ENCODE assay signal across 29 mouse cellular contexts in genomic region chr1:64568206-64568605, GRCm38 (mm10). TPM values are rescaled to one million over a fixed set of nuclear protein-coding genes. Genes with fewer than 3 reads are reported as not detected.
A peak's percentile ranks its signal among the peaks of the same experiment; 100 is the strongest.
DNase-seq lines count a peak whose midpoint lies in the region; ATAC-seq and TF ChIP-seq lines count a peak whose summit lies in the region.
"Had no signal": no experiment of that assay in that cellular context is flagged by ENCODE, and none has a peak within 500 bp of the region (broad histone marks: within the 10 kb centered on the region; RNA-seq: fewer than 3 reads in every experiment).

No protein-coding gene starts in this region.

- no peaks in the 10 kb centered on the region for H3K79me2 ChIP-seq in MEL (ENCODE audit: control insufficient read depth, insufficient read depth, low read length, poor library complexity)

- TF ChIP-seq CTCF in MEL (IDR thresholded peaks at IDR 0.05 in 2 of 3, conservative IDR thresholded peaks at IDR 0.05 in 1 of 3; ENCODE audit: control insufficient read depth in 1 of 3, insufficient read depth in 1 of 3, low read depth in 2 of 3, low read length in 3 of 3, poor library complexity in 1 of 3, severe bottlenecking in 1 of 3) = no peak

- TF ChIP-seq POLR2A in MEL (IDR thresholded peaks at IDR 0.05; ENCODE audit: control insufficient read depth in 1 of 2, insufficient read depth in 1 of 2, low read depth in 1 of 2, low read length in 2 of 2, poor library complexity in 1 of 2) = no peak

- no peaks in the 10 kb centered on the region for H3K4me1 ChIP-seq in midbrain, embryonic 11.5 days (ENCODE audit: control insufficient read depth, insufficient read depth, low read length)
- no peaks in the 10 kb centered on the region; the same call in 1 of the 2 replicates for H3K4me1 ChIP-seq in midbrain, embryonic 16.5 days (ENCODE audit: control insufficient read depth, insufficient read depth, low read length)
- H3K4me1 ChIP-seq in MEL (ENCODE audit: control insufficient read depth in 1 of 2, insufficient read depth in 2 of 2, low read length in 2 of 2) = no peaks in the 10 kb centered on the region
- H3K4me1 ChIP-seq: embryonic facial prominence, embryonic 15.5 days; forebrain, embryonic 12.5 days; forebrain, embryonic 15.5 days; heart, embryonic 12.5 days; heart, embryonic 15.5 days had no signal

- ATAC-seq in midbrain, embryonic 11.5 days (ENCODE audit: low FRiP score) = no peak
- ATAC-seq in midbrain, embryonic 16.5 days = no peak
- ATAC-seq: forebrain, embryonic 15.5 days; hindbrain, postnatal 0 days; inflammation-experienced regulatory T-cells, adult 6 months; Patski had no signal

- H3K4me3 ChIP-seq in midbrain, embryonic 11.5 days (ENCODE audit: low read depth, low read length) = no peak overlapping the region
- H3K4me3 ChIP-seq in midbrain, embryonic 16.5 days (ENCODE audit: low read depth, low read length) = no peak overlapping the region
- no peak overlapping the region for H3K4me3 ChIP-seq in MEL (ENCODE audit: control insufficient read depth in 1 of 2, insufficient read depth in 1 of 2, low read depth in 2 of 2, low read length in 2 of 2)
- H3K4me3 ChIP-seq: embryonic facial prominence, embryonic 15.5 days; forebrain, embryonic 12.5 days; forebrain, embryonic 15.5 days; heart, embryonic 12.5 days; heart, embryonic 15.5 days had no signal

- H3K9ac ChIP-seq in midbrain, embryonic 11.5 days (ENCODE audit: low read length) = no peak overlapping the region
- no peak overlapping the region for H3K9ac ChIP-seq in midbrain, embryonic 16.5 days (ENCODE audit: low read depth, low read length)
- no peak overlapping the region for H3K9ac ChIP-seq in MEL (ENCODE audit: control insufficient read depth, low read depth, low read length, poor library complexity, severe bottlenecking)
- H3K9ac ChIP-seq: embryonic facial prominence, embryonic 15.5 days; forebrain, embryonic 12.5 days; forebrain, embryonic 15.5 days; heart, embryonic 12.5 days; heart, embryonic 15.5 days; hindbrain, embryonic 14.5 days had no signal

- no peaks in the 10 kb centered on the region for H3K27me3 ChIP-seq in midbrain, embryonic 11.5 days (ENCODE audit: control insufficient read depth, insufficient read depth, low read length)
- no peaks in the 10 kb centered on the region for H3K27me3 ChIP-seq in midbrain, embryonic 16.5 days (ENCODE audit: control insufficient read depth, insufficient read depth, low read depth, low read length)
- H3K27me3 ChIP-seq in MEL (ENCODE audit: control insufficient read depth in 1 of 2, insufficient read depth in 2 of 2, low read length in 2 of 2) = no peaks in the 10 kb centered on the region
- H3K27me3 ChIP-seq: embryonic facial prominence, embryonic 15.5 days; forebrain, embryonic 12.5 days; forebrain, embryonic 15.5 days; heart, embryonic 12.5 days; heart, embryonic 15.5 days; Patski had no signal

- H3K36me3 ChIP-seq in midbrain, embryonic 11.5 days (ENCODE audit: control insufficient read depth, insufficient read depth, low read length) = no peaks in the 10 kb centered on the region
- 0 out of 2 replicates have a peak, but pooled peaks cover 2% of the 10 kb centered on the region for H3K36me3 ChIP-seq in midbrain, embryonic 16.5 days (ENCODE audit: control insufficient read depth, insufficient read depth, low read length)
- peaks cover 0 to 13% of the 10 kb centered on the region in 2 experiments; a peak in 2 of 4 replicates for H3K36me3 ChIP-seq in MEL (ENCODE audit: control insufficient read depth in 1 of 2, insufficient read depth in 2 of 2, low read length in 2 of 2)

- no peak overlapping the region for H3K4me2 ChIP-seq in midbrain, embryonic 11.5 days
- H3K4me2 ChIP-seq in midbrain, embryonic 16.5 days (ENCODE audit: low read length) = no peak overlapping the region
- H3K4me2 ChIP-seq: embryonic facial prominence, embryonic 15.5 days; forebrain, embryonic 12.5 days; forebrain, embryonic 15.5 days; heart, embryonic 12.5 days; heart, embryonic 15.5 days; hindbrain, embryonic 14.5 days had no signal

- H3K27ac ChIP-seq in midbrain, embryonic 11.5 days (ENCODE audit: low read depth, low read length) = no peak overlapping the region
- no peak overlapping the region for H3K27ac ChIP-seq in midbrain, embryonic 16.5 days (ENCODE audit: low read length)
- no peak overlapping the region for H3K27ac ChIP-seq in MEL (ENCODE audit: control insufficient read depth, low read depth, low read length)
- H3K27ac ChIP-seq: embryonic facial prominence, embryonic 15.5 days; forebrain, embryonic 12.5 days; forebrain, embryonic 15.5 days; heart, embryonic 15.5 days; hindbrain, embryonic 14.5 days; hindbrain, postnatal 0 days had no signal

- TF ChIP-seq EP300 in MEL (IDR thresholded peaks at IDR 0.05; ENCODE audit: low read depth in 1 of 2, low read length in 2 of 2) = no peak

- H3K9me3 ChIP-seq in midbrain, embryonic 11.5 days (ENCODE audit: control insufficient read depth, low read length) = no peaks in the 10 kb centered on the region
- H3K9me3 ChIP-seq in midbrain, embryonic 16.5 days (replicated peaks; ENCODE audit: control insufficient read depth, low read length, poor library complexity, severe bottlenecking) = no peaks in the 10 kb centered on the region
- no peaks in the 10 kb centered on the region for H3K9me3 ChIP-seq in MEL (replicated peaks; ENCODE audit: insufficient read depth, low read length)
- H3K9me3 ChIP-seq: embryonic facial prominence, embryonic 15.5 days; forebrain, embryonic 12.5 days; forebrain, embryonic 15.5 days; heart, embryonic 12.5 days; heart, embryonic 15.5 days had no signal

- TF ChIP-seq RAD21 in MEL (IDR thresholded peaks at IDR 0.05; ENCODE audit: low read depth, low read length) = no peak

- DNase-seq in midbrain, embryonic 11.5 days (ENCODE audit: low spot score, missing footprints) = peak; percentile 69
- DNase-seq in 416B (ENCODE audit: low read depth) (peak; percentile 17), MEL (ENCODE audit: low read depth, low spot score) (no peak)
- DNase-seq in gonadal fat pad, adult 2 months (ENCODE audit: low read depth) = peak; percentile 52
- no peak for DNase-seq in cerebellum, postnatal 10 days
- DNase-seq in left cerebral cortex, adult 9 months (ENCODE audit: low spot score in 2 of 2) = no peak
- no peak for DNase-seq in urinary bladder, postnatal 14 days (ENCODE audit: low spot score)
- DNase-seq: adrenal gland, adult 2 months; adrenal gland, postnatal 14 days; cerebellum, adult 11 months; cerebellum, adult 2 months; cerebellum, adult 9-11 months; cerebellum, postnatal 36 days; embryo, embryonic 11 days; gastrocnemius, postnatal 10 days; gastrocnemius, postnatal 36 days; heart, adult 18-20 months; heart, postnatal 14 days; heart, postnatal 4 days had no signal

TF ChIP-seq in MEL, 35 proteins besides CTCF, POLR2A, EP300 and RAD21:
- TF ChIP-seq USF1 (IDR thresholded peaks at IDR 0.05; ENCODE audit: low read depth, low read length) = peak; percentile 41; the same call in 1 of the 2 replicates
- no peak for TF ChIP-seq MXI1 (IDR thresholded peaks at IDR 0.05; ENCODE audit: low read depth, low read length)
- TF ChIP-seq ETS1 (IDR thresholded peaks at IDR 0.05; ENCODE audit: low read depth, low read length) = no peak
- no peak for TF ChIP-seq USF2 (IDR thresholded peaks at IDR 0.05; ENCODE audit: borderline replicate concordance in 1 of 2, insufficient read depth in 1 of 2, low read depth in 1 of 2, low read length in 2 of 2)
- TF ChIP-seq CHD2 (IDR thresholded peaks at IDR 0.05; ENCODE audit: low read length) = no peak
- TF ChIP-seq SIN3A (IDR thresholded peaks at IDR 0.05; ENCODE audit: low read length) = no peak

RNA-seq across cellular contexts. Expression of gene Creb1, which starts 35.8 kb away (rescaled TPM):
- polyA plus RNA-seq in midbrain, embryonic 11.5 days (2014; fragmentation: Nextera tagmentation; extraction: Ambion mirVana) = 59.7 and 71.4 TPM in 2 replicates
- 35.0 and 41.7 TPM in 2 replicates for polyA plus RNA-seq in midbrain, embryonic 16.5 days (2015; fragmentation: Nextera tagmentation; extraction: Ambion mirVana)
- 22.8 and 25.4 TPM in 2 replicates for total RNA-seq in MEL (2012; rRNA removed)
- polyA plus RNA-seq in MEL (2012; ENCODE audit: insufficient read depth in 1 of 2, insufficient read length in 2 of 2, low read depth in 1 of 2, low replicate concordance in 2 of 2, missing spikeins in 1 of 2) = 10 to 100 TPM; 21.8 to 49.1 TPM
- polyA plus RNA-seq in gonadal fat pad, adult 2 months (2012; rRNA removed) = 11.4 and 14.6 TPM in 2 replicates

RNA-seq across cellular contexts. Expression of gene Mettl21a, which starts 48.8 kb away (rescaled TPM):
- 20.9 and 24.4 TPM in 2 replicates for polyA plus RNA-seq in midbrain, embryonic 11.5 days (2014; fragmentation: Nextera tagmentation; extraction: Ambion mirVana)
- polyA plus RNA-seq in midbrain, embryonic 16.5 days (2015; fragmentation: Nextera tagmentation; extraction: Ambion mirVana) = 19.9 and 20.2 TPM in 2 replicates
- 7.4 and 7.5 TPM in 2 replicates for total RNA-seq in MEL (2012; rRNA removed)
- polyA plus RNA-seq in MEL (2012; ENCODE audit: insufficient read depth in 1 of 2, insufficient read length in 2 of 2, low read depth in 1 of 2, low replicate concordance in 2 of 2, missing spikeins in 1 of 2) = 1 to 10 TPM in 1 of 2 experiments, not detected in 1; 8.5 TPM
- 18.2 and 19.5 TPM in 2 replicates for polyA plus RNA-seq in gonadal fat pad, adult 2 months (2012; rRNA removed)

Comparison
In these comparisons a context has a peak if more than half of its experiments do, and no peak if none do; other contexts are left out.
1. DNase-seq: peak in midbrain, embryonic 11.5 days (single experiment), 416B (single experiment) and gonadal fat pad, adult 2 months (single experiment); none in MEL (single experiment), cerebellum, postnatal 10 days (0 of 2), left cerebral cortex, adult 9 months (0 of 2) and urinary bladder, postnatal 14 days (single experiment).